Mouse (Mus musculus): Measurements from ENCODE around the gene Ccdc141. TPM values are rescaled to one million over a fixed set of nuclear protein-coding genes. Genes with fewer than 3 reads are reported as not detected.

Gene Ccdc141
- polyA plus RNA-seq, 1 experiment from 2014 or later = 3.4 TPM

- H3K4me3 ChIP-seq (ENCODE audit: low read depth, low read length) = no peak overlapping the region
- H3K27me3 ChIP-seq (ENCODE audit: control insufficient read depth, insufficient read depth, low read length) = no peaks in the 10 kb centered on the region
- H3K4me1 ChIP-seq (replicated peaks; ENCODE audit: control insufficient read depth, insufficient read depth, low read length) = peaks cover 13% of the 10 kb centered on the region; the same call in 1 of the 2 replicates
- H3K9ac ChIP-seq (ENCODE audit: low read length) = peak overlapping the region; percentile 27
- DNase-seq (ENCODE audit: low spot score) (no peak), ATAC-seq (replicated peaks; ENCODE audit: low FRiP score) (peak; percentile 59)
- no peaks in the 10 kb centered on the region for H3K9me3 ChIP-seq (ENCODE audit: control insufficient read depth, low read length)
- peak overlapping the region; percentile 40 for H3K4me2 ChIP-seq (ENCODE audit: low read depth, low read length, severe bottlenecking)
- no peak overlapping the region for H3K27ac ChIP-seq (ENCODE audit: low read depth, low read length)
- 32% methylated on average over 23 of the region's 23 CpGs for WGBS
- no peaks in the 10 kb centered on the region for H3K36me3 ChIP-seq (ENCODE audit: control insufficient read depth, insufficient read depth, low read length)
Observed at GRCm38 (mm10) chr2:77171444-77172240, 1.2 kb upstream of the Ccdc141 start.

GRCm38 (mm10) chr2:77169916-77170632 is 362 bp downstream of the Ccdc141 start:
- H3K4me1 ChIP-seq (replicated peaks; ENCODE audit: control insufficient read depth, insufficient read depth, low read length) = peaks cover 13% of the 10 kb centered on the region; the same call in 1 of the 2 replicates
- ATAC-seq (replicated peaks; ENCODE audit: low FRiP score) (peak; percentile 25), DNase-seq (ENCODE audit: low spot score) (peak; percentile 59)
- H3K4me2 ChIP-seq (ENCODE audit: low read depth, low read length, severe bottlenecking) = peak overlapping the region; percentile 68
- H3K27me3 ChIP-seq (ENCODE audit: control insufficient read depth, insufficient read depth, low read length) = no peaks in the 10 kb centered on the region
- H3K4me3 ChIP-seq (ENCODE audit: low read depth, low read length) = peak overlapping the region; percentile 32
- no peaks in the 10 kb centered on the region for H3K9me3 ChIP-seq (ENCODE audit: control insufficient read depth, low read length)
- H3K9ac ChIP-seq (ENCODE audit: low read length) = peak overlapping the region; percentile 53
- H3K27ac ChIP-seq (ENCODE audit: low read depth, low read length) = no peak overlapping the region
- WGBS = 3% methylated on average over 20 of the region's 21 CpGs
- no peaks in the 10 kb centered on the region for H3K36me3 ChIP-seq (ENCODE audit: control insufficient read depth, insufficient read depth, low read length)

GRCm38 (mm10) chr2:77169218-77169617 is 1.2 kb downstream of the Ccdc141 start:
- no peak overlapping the region for H3K9ac ChIP-seq (ENCODE audit: low read length)
- no peak for ATAC-seq (replicated peaks; ENCODE audit: low FRiP score)

GRCm38 (mm10) chr2:77168781-77169180 is 1.7 kb downstream of the Ccdc141 start:
- no peak overlapping the region for H3K4me3 ChIP-seq (ENCODE audit: low read depth, low read length)
- 89% methylated on average over 7 of the region's 7 CpGs for WGBS
- H3K4me2 ChIP-seq (ENCODE audit: low read depth, low read length, severe bottlenecking) = no peak overlapping the region
- DNase-seq (ENCODE audit: low spot score) (no peak), ATAC-seq (replicated peaks; ENCODE audit: low FRiP score) (no peak)
- H3K36me3 ChIP-seq (ENCODE audit: control insufficient read depth, insufficient read depth, low read length) = no peaks in the 10 kb centered on the region
- H3K9ac ChIP-seq (ENCODE audit: low read length) = no peak overlapping the region
- H3K9me3 ChIP-seq (ENCODE audit: control insufficient read depth, low read length) = no peaks in the 10 kb centered on the region
- no peak overlapping the region for H3K27ac ChIP-seq (ENCODE audit: low read depth, low read length)
- H3K27me3 ChIP-seq (ENCODE audit: control insufficient read depth, insufficient read depth, low read length) = no peaks in the 10 kb centered on the region
- peaks cover 13% of the 10 kb centered on the region; the same call in 1 of the 2 replicates for H3K4me1 ChIP-seq (replicated peaks; ENCODE audit: control insufficient read depth, insufficient read depth, low read length)

More at GRCm38 (mm10) chr2:77169218-77169617, 1.2 kb downstream of the Ccdc141 start:
- peaks cover 13% of the 10 kb centered on the region; the same call in 1 of the 2 replicates for H3K4me1 ChIP-seq (replicated peaks; ENCODE audit: control insufficient read depth, insufficient read depth, low read length)
- H3K9me3 ChIP-seq (ENCODE audit: control insufficient read depth, low read length) = no peaks in the 10 kb centered on the region
- H3K36me3 ChIP-seq (ENCODE audit: control insufficient read depth, insufficient read depth, low read length) = no peaks in the 10 kb centered on the region
- no peak overlapping the region for H3K27ac ChIP-seq (ENCODE audit: low read depth, low read length)
- no peak overlapping the region for H3K4me2 ChIP-seq (ENCODE audit: low read depth, low read length, severe bottlenecking)
- H3K27me3 ChIP-seq (ENCODE audit: control insufficient read depth, insufficient read depth, low read length) = no peaks in the 10 kb centered on the region
- WGBS = 81% methylated on average over 4 of the region's 4 CpGs
- no peak for DNase-seq (ENCODE audit: low spot score)
- no peak overlapping the region for H3K4me3 ChIP-seq (ENCODE audit: low read depth, low read length)

GRCm38 (mm10) chr2:77168081-77168685 is 2.3 kb downstream of the Ccdc141 start:
- no peak overlapping the region for H3K9ac ChIP-seq (ENCODE audit: low read length)
- H3K27me3 ChIP-seq (ENCODE audit: control insufficient read depth, insufficient read depth, low read length) = no peaks in the 10 kb centered on the region
- no peak overlapping the region for H3K4me3 ChIP-seq (ENCODE audit: low read depth, low read length)
- DNase-seq (ENCODE audit: low spot score) = no peak
- 86% methylated on average over 13 of the region's 13 CpGs for WGBS
- H3K27ac ChIP-seq (ENCODE audit: low read depth, low read length) = no peak overlapping the region
- no peaks in the 10 kb centered on the region for H3K36me3 ChIP-seq (ENCODE audit: control insufficient read depth, insufficient read depth, low read length)
- no peak for ATAC-seq (replicated peaks; ENCODE audit: low FRiP score)
- H3K4me1 ChIP-seq (replicated peaks; ENCODE audit: control insufficient read depth, insufficient read depth, low read length) = peaks cover 13% of the 10 kb centered on the region; the same call in 1 of the 2 replicates
- no peaks in the 10 kb centered on the region for H3K9me3 ChIP-seq (ENCODE audit: control insufficient read depth, low read length)
- H3K4me2 ChIP-seq (ENCODE audit: low read depth, low read length, severe bottlenecking) = no peak overlapping the region

GRCm38 (mm10) chr2:77166366-77166765 is 4.1 kb downstream of the Ccdc141 start:
- Histone ChIP-seq H3K9me3 (ENCODE audit: control insufficient read depth, low read length) (no peaks in the 10 kb centered on the region), H3K27ac (ENCODE audit: low read depth, low read length) (no peak overlapping the region), H3K27me3 (ENCODE audit: control insufficient read depth, insufficient read depth, low read length) (no peaks in the 10 kb centered on the region), H3K4me3 (ENCODE audit: low read depth, low read length) (no peak overlapping the region), H3K4me1 (replicated peaks; ENCODE audit: control insufficient read depth, insufficient read depth, low read length) (peaks cover 3% of the 10 kb centered on the region; the same call in 1 of the 2 replicates), H3K36me3 (ENCODE audit: control insufficient read depth, insufficient read depth, low read length) (no peaks in the 10 kb centered on the region), H3K9ac (ENCODE audit: low read length) (no peak overlapping the region), H3K4me2 (ENCODE audit: low read depth, low read length, severe bottlenecking) (no peak overlapping the region)
- DNase-seq (ENCODE audit: low spot score) (no peak), ATAC-seq (replicated peaks; ENCODE audit: low FRiP score) (no peak)
- 91% methylated on average over 4 of the region's 4 CpGs for WGBS

GRCm38 (mm10) chr2:77164662-77165061 is 5.8 kb downstream of the Ccdc141 start:
- no peaks in the 10 kb centered on the region for H3K27me3 ChIP-seq (ENCODE audit: control insufficient read depth, insufficient read depth, low read length)
- H3K9me3 ChIP-seq (ENCODE audit: control insufficient read depth, low read length) = no peaks in the 10 kb centered on the region
- WGBS = 88% methylated on average over 3 of the region's 3 CpGs
- H3K36me3 ChIP-seq (ENCODE audit: control insufficient read depth, insufficient read depth, low read length) = no peaks in the 10 kb centered on the region
- H3K27ac ChIP-seq (ENCODE audit: low read depth, low read length) = no peak overlapping the region
- H3K4me2 ChIP-seq (ENCODE audit: low read depth, low read length, severe bottlenecking) = no peak overlapping the region
- DNase-seq (ENCODE audit: low spot score) (no peak), ATAC-seq (replicated peaks; ENCODE audit: low FRiP score) (no peak)
- no peak overlapping the region for H3K4me3 ChIP-seq (ENCODE audit: low read depth, low read length)
- H3K9ac ChIP-seq (ENCODE audit: low read length) = no peak overlapping the region
- H3K4me1 ChIP-seq (replicated peaks; ENCODE audit: control insufficient read depth, insufficient read depth, low read length) = no peaks in the 10 kb centered on the region

- Histone ChIP-seq H3K4me2 (ENCODE audit: low read depth, low read length, severe bottlenecking) (no peak overlapping the region), H3K4me3 (ENCODE audit: low read depth, low read length) (no peak overlapping the region), H3K4me1 (replicated peaks; ENCODE audit: control insufficient read depth, insufficient read depth, low read length) (no peaks in the 10 kb centered on the region), H3K9ac (ENCODE audit: low read length) (no peak overlapping the region), H3K27me3 (ENCODE audit: control insufficient read depth, insufficient read depth, low read length) (no peaks in the 10 kb centered on the region), H3K36me3 (ENCODE audit: control insufficient read depth, insufficient read depth, low read length) (no peaks in the 10 kb centered on the region), H3K27ac (ENCODE audit: low read depth, low read length) (no peak overlapping the region), H3K9me3 (ENCODE audit: control insufficient read depth, low read length) (no peaks in the 10 kb centered on the region)
- no peak for ATAC-seq (replicated peaks; ENCODE audit: low FRiP score)
- no peak for DNase-seq (ENCODE audit: low spot score)
- 81% methylated on average over 3 of the region's 3 CpGs for WGBS
Observed at GRCm38 (mm10) chr2:77163381-77163780, 7.1 kb downstream of the Ccdc141 start.

All from forebrain, embryonic 11.5 days (tissue).